In the genomic region with DNA sequence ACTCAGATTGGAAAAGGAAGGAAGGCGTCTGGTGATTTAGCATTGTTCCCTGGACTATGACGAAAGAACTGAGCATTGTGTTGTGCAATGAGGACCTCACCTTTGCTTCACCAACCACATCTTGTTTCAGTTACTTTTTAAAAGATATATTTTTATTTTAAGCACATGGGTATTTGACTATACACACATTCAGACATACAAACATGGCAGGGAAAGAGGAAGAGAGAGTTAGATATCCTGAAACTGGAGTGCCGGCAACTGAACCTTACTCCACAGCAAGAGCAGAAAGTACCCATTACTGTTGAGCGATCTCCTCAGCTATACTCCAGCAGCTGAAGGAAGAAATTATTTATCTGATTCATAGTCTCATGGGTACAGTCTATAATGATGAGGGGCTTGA, we compare ENCODE assay signal across 14 mouse cellular contexts.
"Had no signal": no experiment of that assay in that cellular context is flagged by ENCODE, and none has a peak within 500 bp of the region (broad histone marks: within the 10 kb centered on the region; RNA-seq: fewer than 3 reads in every experiment).

No protein-coding gene starts in this region.

- DNase-seq: lung, adult 18-20 months; lung, embryonic 14.5 days; lung, postnatal 10 days; lung, postnatal 4 days; midbrain, embryonic 14.5 days; retina, postnatal 1 day; right cerebral cortex, adult 18-20 months; right cerebral cortex, postnatal 25 days; right cerebral cortex, postnatal 4 days; spleen, adult 18-20 months; thymus, adult 18-20 months; thymus, postnatal 14 days; thymus, postnatal 36 days had no signal

- ATAC-seq: midbrain, embryonic 16.5 days had no signal
